Mouse (Mus musculus) G1E (cell line): ENCODE data around the gene Cenpv.

ENCODE experiments used
- CTCF ChIP-seq: IDR thresholded peaks from 2 replicates; pipeline ENCODE4 v1.5.1; 2012; ENCODE audit warnings: low read depth, low read length, inconsistent platforms, mixed read lengths
- GATA1 ChIP-seq: IDR thresholded peaks from 2 replicates; pipeline ENCODE4 v1.6.1; 2012; ENCODE audit warnings: borderline replicate concordance, low read length, inconsistent platforms, mixed read lengths
- GATA2 ChIP-seq: IDR thresholded peaks from 2 replicates; pipeline ENCODE4 v1.6.1; 2012; ENCODE audit warnings: low read depth, low read length, inconsistent platforms, borderline replicate concordance
- POLR2AphosphoS5 ChIP-seq: IDR thresholded peaks from 2 replicates; pipeline ENCODE4 v1.6.1; 2012; ENCODE audit warnings: low read depth, low read length, inconsistent platforms; ENCODE audit not compliant: insufficient replicate concordance
- TAL1 ChIP-seq: conservative IDR thresholded peaks from 2 replicates; pipeline ENCODE4 v1.6.1; 2012; ENCODE audit warnings: low read depth, low read length, inconsistent platforms, mixed read lengths

GRCm38 (mm10) chr11:62541581-62541980 is 2.5 kb upstream of the Cenpv start:
- TF ChIP-seq CTCF: no peak
- no peak for TF ChIP-seq POLR2AphosphoS5
- no peak for TF ChIP-seq GATA2
- TF ChIP-seq GATA1: no peak
- TF ChIP-seq TAL1: no peak
